Mouse (Mus musculus) liver, adult 2 months (tissue): ENCODE results near the gene Pts.

Experiments used
- CTCF ChIP-seq: fragments of 200-500 bp; IDR thresholded peaks from 2 replicates; pipeline ENCODE4 v1.5.1; 2011; ENCODE audit warnings: low read depth, low read length, control low read depth
- POLR2A ChIP-seq: fragments of 200-500 bp; IDR thresholded peaks from 2 replicates; pipeline ENCODE4 v1.6.1; 2011; ENCODE audit warnings: low read length, control low read depth; ENCODE audit not compliant: insufficient read depth; ENCODE audit errors: extremely low read depth

DNA sequence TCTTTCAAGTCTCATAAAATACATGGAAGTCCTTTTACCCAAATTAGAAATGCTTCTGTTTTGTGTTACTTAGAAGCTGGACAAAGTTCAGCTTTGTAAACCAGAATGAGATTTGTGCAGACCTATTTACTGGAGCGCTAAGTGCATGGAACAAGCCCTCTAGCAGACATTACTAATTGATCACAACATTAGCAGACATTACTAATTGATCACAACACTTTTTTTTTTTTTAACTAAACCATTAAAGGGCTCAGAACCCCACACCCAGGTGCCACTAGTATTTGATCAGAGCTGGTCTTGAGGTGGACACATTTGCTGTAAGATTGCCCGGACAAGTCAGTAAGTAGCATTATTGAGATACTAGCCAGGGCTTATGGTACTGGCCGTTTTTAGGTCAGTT, 5.3 kb upstream of the Pts start:
- TF ChIP-seq CTCF (no peak), POLR2A (no peak)
